Mouse (Mus musculus) thymus, adult 2 months (tissue): Measurements from ENCODE around the gene Gm10762.

Experiments
- CTCF ChIP-seq: fragments of 200-500 bp; IDR thresholded peaks from 2 replicates; pipeline ENCODE4 v1.5.1; 2012; ENCODE audit warnings: mild to moderate bottlenecking, control low read depth, low read length, moderate library complexity, borderline replicate concordance; ENCODE audit not compliant: control insufficient read depth, poor library complexity, insufficient read depth; ENCODE audit errors: extremely low read depth
- POLR2A ChIP-seq: fragments of 200-500 bp; IDR thresholded peaks from 2 replicates; pipeline ENCODE4 v1.6.1; 2012; ENCODE audit warnings: mild to moderate bottlenecking, low read length, control low read depth, moderate library complexity; ENCODE audit not compliant: control insufficient read depth, poor library complexity, insufficient read depth; ENCODE audit errors: extremely low read depth

DNA sequence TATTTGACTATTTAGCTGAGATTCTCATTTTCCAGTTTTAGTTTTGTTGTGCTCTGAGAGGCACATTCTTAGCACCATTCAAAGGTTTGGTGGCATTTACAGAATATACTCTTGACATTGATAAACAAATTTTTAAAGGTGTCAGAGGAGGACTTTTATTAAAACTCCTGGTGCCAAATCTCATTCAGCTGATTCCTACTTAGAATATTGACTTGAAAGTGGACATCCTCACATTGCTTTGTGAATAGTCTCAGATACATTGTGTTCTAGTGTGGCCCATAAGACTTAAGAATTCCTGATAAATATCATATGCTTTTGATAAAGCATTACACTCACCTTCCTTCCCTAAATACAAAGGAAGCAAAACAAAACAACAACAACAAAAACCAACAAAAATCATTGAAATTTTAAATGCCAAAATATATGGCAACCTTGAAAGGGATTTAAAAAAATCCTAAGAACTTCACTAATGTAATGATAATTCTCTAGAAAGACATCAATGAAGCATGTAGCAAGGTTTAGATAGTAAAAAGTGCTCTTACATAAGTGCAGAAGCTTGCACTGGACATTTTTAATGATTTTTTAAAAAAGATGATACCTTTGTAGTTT lies 1.1 kb upstream of the Gm10762 start:
- TF ChIP-seq POLR2A (no peak), CTCF (no peak)
